Mouse (Mus musculus) left cerebral cortex, adult 8-10 months (tissue): ENCODE measurements at regions not wholly inside any gene's neighbourhood (a gene's known extent, or its start where the extent isn't known, plus 50 kb on each side); places are given as distances from the start of the nearest gene placed in this dataset.
A peak's percentile ranks its signal among the peaks of the same experiment; 100 is the strongest.

Experiments used
- DNase-seq, 2 experiments: peaks; one replicate each; pipeline ENCODE4 v3.0.0; 2022; ENCODE audit warnings: low spot score in 2 of 2

DNA sequence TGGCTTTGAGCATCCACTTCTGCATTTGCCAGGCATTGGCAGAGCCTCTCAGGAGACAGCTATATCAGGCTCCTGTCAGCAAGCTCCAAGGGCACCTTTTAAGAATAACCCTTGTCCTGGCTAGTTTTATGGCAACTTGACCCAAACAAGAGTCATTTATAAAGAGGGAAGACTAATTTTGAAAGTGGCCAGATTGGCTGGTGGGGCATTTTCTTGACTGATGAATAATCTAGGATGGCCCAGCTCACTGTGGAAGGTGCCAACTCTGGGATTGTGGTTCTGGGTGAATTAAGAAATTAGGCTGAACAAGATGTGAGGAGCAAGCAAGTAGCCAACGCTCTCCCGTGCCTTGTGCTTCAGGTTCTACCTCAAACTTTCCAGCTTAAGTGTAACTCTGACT, 937.8 kb downstream of the Gsdmc2 start:
- no peak for DNase-seq

DNA sequence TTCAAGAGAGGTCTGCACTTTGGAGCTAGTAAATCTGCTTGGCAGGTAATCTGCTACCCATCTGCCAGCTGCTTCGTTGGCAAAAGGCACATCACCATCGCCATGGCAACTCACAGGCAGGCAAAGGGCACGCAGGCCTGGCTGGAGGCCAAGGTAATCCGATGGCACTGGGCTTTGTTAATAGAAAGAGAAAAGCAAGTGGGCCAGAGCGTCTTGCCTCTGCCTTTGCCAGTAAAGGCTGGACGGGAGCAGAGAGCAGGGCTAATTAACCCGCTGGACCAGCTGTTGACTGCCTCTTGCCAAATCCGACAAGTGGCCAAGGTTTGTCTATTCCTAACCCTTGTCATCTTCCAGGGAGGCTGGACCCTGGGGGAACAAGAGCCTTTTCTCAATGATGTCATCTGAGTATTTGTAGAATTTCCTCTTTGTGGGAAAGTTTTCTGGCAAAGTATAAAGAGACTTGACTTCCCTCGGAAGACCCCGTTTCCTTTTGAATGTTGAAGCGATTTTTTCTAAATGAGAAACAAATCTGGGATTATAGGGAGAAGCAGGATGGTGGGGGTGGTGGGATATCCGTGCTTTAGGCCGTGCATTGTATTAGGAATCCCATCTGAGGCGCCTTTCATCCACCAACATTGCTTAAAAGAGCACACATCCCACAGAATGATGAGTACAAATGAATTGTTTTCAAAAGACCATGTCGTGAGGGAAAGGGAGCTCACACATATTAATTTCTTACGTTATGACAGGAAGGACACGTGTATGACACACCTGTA, 941.7 kb downstream of the Gsdmc2 start:
- DNase-seq: peak; percentile 32 to 80

GRCm38 (mm10) chr15:62901955-62902354, 943.0 kb downstream of the Gsdmc2 start:
- no peak for DNase-seq

- no peak for DNase-seq
These were observed 955.2 kb downstream of the Gsdmc2 start for GRCm38 (mm10) chr15:62889798-62890197.

DNA sequence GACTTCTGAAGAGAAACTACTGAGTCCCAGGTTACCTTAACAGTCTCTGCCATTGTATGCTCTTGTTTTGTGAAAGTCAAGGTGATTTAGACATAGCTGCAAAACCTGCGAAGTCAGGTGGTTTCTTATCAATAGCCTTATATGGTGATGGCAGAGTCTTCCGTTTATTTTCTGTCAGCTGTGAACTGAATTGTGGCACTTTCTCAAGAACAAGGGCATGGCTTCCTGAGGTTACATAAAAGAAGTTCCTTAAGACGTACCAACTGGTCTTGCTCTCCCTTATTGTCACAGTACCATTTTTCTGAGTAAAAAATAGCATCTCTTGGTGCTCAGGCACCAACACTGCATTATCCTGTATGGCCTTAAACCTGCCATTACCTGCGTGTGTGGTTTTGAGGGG, 959.6 kb downstream of the Gsdmc2 start:
- DNase-seq: no peak

GRCm38 (mm10) chr15:62871082-62871766, 973.8 kb downstream of the Gsdmc2 start:
- no peak for DNase-seq

DNA sequence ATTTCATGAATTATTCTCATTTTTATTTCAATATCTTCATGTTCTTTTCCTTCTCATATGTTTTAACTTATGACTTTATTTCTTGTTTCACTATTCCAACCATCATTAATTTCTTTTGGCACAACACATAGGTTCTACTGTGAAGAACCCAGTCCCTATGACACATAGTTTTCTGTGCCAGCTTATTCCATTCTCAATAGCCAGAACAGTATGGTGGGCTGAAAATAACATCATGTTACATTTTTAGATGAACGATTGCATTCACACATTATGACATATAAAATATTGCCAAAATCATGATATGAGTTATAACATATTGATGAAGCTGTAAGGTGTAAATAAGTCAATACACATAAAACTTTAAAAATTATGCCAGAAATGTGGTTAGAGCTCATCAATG, 982.4 kb downstream of the Gsdmc2 start:
- no peak for DNase-seq

DNA sequence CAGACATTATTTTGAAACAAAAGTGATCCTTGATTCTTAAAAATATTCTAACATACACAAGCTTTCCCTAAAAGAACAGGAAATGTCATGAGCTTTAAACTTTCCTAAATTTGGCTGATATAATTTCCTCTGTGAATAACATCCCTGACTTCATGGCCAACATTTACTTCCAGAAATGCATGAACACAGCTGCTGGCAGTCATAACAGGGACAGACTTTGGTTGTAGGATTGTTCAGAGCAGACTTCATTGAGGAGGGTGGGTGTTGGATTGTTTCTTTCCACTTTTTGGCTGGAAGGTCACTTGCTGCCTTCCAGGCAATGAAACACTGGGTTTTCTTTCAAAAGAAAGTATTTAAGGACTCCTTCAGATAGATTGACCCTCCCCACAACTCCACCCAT, 983.6 kb downstream of the Gsdmc2 start:
- DNase-seq: no peak

- no peak for DNase-seq
These were observed 995.7 kb downstream of the Gsdmc2 start for GRCm38 (mm10) chr15:62849326-62849725.

DNA sequence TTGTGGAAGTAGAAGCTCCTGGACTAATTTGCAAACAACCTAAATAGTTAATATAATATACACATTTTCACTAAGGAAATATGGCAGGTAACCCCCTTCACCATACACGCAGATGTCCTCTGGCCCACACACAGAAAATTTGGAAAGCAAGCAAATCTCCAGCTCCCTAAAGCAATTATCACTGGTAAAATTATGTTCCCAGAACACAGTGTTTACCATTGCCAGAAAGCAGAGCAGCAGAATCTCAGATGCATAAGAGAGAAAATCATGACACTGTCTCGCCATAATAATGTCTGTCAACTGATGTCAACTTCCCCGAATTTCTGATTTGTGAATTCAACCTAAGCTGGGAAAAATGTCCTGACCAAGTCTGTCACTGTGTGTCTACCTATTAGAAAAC, 999.1 kb downstream of the Gsdmc2 start:
- DNase-seq: no peak

GRCm38 (mm10) chr15:62825586-62825985, 1019.4 kb downstream of the Gsdmc2 start:
- no peak for DNase-seq

GRCm38 (mm10) chr15:62823861-62824518, 1021.0 kb downstream of the Gsdmc2 start:
- no peak for DNase-seq

DNA sequence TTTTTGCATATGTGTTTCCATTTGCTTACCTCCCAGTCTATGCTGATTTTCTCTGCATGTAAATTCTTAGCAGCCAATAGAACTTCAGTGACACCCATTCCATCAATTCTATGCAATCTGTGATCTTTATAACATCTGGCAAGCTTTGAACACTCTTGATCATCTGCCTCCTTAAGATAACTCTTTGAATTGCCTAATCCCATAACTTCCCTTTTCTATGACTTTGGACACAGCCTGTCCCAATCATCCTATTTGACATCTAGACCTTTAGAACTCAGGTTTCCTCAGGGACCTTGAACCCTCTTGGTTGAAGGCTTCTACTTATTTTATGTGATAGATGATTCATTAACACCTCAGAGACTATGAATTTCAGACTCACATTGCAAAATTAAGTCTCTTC, 1022.7 kb downstream of the Gsdmc2 start:
- no peak for DNase-seq

DNA sequence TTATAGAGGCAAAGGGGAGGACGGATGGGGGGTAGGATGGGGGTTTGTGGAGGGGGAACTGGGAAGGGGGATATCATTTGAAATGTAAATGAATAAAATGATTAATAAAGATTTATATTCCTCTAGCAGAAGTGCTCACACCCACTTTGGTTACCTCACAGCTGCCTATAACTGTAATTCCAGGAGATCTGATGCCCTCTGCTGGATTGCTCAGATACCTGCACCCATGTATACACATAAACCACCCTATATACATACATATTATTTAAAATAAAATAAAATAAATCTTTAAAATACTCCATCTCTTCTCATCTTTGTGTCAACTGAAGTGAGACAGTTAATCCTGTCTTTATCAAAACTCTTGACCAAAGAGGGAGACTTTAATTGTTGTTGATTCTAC, 1031.9 kb downstream of the Gsdmc2 start:
- no peak for DNase-seq

GRCm38 (mm10) chr15:62812026-62812425, 1033.0 kb downstream of the Gsdmc2 start:
- DNase-seq: no peak

DNA sequence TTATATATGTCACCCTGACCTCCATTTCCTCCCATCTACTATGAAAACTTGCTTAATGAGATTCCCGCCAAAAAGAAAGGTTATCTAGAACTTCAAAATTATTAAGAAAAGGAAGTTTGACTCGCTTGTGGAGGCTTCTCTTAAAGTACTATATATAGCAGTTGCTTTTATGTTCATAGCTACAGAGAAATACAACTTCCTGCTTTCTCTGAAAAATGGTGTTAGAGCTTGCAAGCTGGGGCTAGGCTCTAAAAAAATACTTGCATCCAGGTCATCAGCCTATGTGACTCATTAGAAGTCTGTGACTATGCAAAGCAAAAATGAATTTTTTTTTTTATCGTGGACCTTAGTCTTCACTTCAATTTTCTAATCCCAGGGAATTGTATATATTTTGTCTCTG, 1035.7 kb downstream of the Gsdmc2 start:
- no peak for DNase-seq

GRCm38 (mm10) chr15:62808087-62808808, 1036.7 kb downstream of the Gsdmc2 start:
- DNase-seq: no peak

- no peak for DNase-seq
These were observed 1037.6 kb downstream of the Gsdmc2 start for GRCm38 (mm10) chr15:62807364-62807763.

- no peak for DNase-seq
These were observed 1042.2 kb downstream of the Gsdmc2 start for GRCm38 (mm10) chr15:62802770-62803169.

- DNase-seq: no peak
These were observed 1046.2 kb downstream of the Gsdmc2 start for GRCm38 (mm10) chr15:62798731-62799130.

DNA sequence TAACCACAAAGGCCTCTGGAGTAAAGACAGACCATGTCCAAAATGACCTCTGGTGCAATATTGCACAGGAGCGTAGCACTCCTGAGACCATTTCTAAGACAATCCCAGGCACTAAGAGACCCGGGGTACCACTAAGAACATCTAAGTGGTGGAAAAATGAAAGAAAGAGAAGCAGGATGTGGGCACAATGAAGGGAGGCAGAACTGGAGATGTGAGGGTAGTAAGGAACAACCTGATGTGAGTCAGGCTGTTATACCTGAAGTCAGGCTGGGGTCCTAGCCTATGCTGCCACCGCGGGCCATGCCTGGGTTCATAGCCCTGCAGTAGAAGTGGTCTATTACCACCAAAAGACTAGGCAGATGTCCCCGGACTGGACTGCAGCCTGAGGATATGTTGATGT, 1051.4 kb downstream of the Gsdmc2 start:
- DNase-seq: no peak

- DNase-seq: no peak
These were observed 1052.9 kb downstream of the Gsdmc2 start for GRCm38 (mm10) chr15:62792084-62792483.
